Mouse (Mus musculus): ENCODE measurements at regions not wholly inside any gene's neighbourhood (a gene's known extent, or its start where the extent isn't known, plus 50 kb on each side); places are given as distances from the start of the nearest gene placed in this dataset.
"Not testable (repeated sequence)": the region's sequence is repeated elsewhere in the genome, so short reads cannot be mapped to it uniquely, and the experiment has no call there.

DNA sequence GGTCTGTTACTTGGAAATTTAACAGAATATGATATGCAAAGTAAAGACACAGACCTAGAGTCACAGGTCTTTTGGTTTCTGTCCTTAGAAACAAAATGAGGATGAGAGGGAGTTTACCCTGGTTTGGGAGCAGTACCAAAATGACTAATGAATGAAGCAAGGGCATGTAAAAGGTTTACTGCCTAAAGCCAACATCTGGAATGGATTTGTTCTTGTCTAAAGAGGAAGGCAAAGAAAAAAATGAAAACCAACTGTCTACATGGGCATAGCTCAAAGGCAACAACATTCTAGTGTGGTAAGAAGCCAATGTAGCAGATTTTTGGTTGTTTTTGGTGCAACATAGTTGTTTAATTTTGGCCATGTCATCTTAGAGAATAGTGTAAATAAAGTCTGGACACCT lies 203.5 kb upstream of the Diaph2 start:
- DNase-seq = no peak

DNA sequence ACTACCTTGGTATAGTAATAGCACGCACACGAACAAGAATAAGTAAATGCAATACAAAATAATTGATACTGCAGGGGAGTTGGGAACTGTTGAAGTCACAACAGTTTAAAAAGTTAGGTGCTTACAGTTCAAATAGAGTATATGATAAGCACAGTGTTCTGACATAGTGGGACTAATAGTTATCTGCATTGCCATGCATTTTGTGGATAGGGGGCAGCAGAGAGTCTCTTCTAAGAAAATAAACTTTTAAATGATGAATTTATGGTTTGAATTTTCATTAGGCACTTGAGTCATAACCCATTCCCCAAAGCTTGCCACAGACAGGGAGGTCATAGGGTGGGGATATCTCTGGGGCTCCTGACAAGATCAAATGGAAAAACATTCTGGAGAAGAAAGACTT lies 201.9 kb upstream of the Diaph2 start:
- peak; percentile 7 for DNase-seq

DNA sequence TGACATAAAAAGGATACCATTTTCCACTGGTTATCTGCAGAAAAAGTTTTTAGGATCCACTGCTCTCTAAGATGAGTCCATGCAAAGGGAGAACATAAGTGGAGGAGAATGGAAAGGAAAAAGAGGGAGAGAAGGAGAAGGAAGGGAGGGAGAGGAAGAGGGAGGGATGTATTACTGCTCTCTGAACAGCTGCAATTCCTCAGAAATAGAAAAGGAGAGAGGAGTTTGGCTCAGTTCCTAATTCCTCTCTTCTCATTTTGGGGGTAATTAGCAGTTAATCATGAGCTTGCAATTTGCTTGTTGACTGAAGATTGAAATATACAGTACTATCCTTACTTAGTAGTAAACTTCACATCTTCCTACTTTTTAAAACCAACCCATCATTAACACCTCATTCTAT lies 193.5 kb upstream of the Diaph2 start:
- DNase-seq = no peak

DNA sequence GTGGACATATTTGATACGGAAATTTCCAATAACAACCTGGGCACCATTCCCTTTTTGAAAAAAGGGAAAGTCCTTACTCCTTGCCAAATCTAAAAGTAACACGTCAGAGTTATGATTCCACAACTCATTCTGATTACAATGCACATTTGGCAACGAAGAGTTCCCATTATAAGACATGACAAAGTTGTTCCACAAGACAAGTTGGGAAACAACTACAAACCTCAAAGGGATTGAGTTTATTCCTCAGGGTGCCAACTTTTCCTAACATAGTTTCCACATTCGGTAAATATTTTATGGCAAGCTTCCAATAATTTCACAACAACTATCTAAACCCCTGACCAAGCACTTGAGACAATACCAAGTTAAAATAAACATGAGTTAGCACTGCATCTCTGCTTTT lies 150.1 kb upstream of the Diaph2 start:
- peak; percentile 1 for DNase-seq

DNA sequence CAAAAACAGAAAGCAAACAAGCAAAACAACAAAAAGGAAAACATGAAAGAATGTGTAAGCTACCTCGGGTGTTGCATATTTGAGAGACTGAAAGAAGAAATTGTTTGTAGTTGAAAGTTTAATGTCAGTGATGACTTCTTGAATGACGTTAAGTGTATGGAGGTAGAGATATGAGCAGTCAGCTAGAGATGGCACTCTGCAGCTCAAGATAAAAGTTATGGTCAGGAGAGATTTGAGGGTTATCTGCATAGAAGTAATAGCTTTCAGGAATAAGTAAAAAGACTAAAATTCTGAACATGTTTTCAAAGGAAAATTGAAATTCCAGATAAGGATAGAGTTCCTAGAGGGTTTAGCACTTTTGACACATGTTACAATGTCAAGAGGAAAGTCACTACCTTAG lies 141.7 kb upstream of the Diaph2 start:
- DNase-seq = no peak

DNA sequence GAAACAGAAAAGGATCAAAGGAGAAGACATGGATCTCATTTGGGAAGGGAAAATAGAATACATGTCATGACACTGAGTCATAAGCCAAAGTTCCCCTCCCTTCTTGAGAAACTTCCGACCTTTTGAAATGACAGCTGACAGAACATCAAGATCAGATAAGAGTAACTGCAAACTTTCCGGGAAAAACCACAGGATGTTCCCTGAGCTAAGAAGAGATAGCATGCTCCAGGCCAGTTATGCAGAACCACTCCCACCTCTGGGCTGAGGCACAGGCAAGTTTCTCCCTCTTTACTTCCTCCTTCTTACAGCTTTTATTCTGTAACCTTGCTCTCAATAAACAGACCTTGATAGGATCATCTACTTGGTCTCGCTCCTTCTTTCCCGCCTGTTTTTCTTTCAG lies 138.0 kb upstream of the Diaph2 start:
- DNase-seq = not testable (repeated sequence)

DNA sequence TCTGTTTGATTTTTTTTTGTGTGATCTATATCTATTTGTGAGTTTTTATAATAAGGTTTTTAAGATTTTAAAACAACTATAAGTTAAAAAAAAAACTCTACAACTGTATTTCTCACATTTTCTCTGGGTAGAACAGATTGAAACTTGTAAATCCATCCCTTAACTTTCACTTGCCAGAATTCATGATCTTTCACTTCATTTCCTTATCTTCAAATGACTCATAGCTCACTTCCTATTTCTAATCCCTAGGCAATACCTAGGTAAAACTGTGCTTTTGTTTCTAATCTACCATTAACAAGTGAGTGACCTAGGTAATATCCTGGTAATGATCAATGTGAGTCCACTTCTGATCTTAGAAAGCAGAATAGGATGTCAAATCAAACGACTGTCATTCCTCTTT lies 112.5 kb upstream of the Diaph2 start:
- DNase-seq = no peak

DNA sequence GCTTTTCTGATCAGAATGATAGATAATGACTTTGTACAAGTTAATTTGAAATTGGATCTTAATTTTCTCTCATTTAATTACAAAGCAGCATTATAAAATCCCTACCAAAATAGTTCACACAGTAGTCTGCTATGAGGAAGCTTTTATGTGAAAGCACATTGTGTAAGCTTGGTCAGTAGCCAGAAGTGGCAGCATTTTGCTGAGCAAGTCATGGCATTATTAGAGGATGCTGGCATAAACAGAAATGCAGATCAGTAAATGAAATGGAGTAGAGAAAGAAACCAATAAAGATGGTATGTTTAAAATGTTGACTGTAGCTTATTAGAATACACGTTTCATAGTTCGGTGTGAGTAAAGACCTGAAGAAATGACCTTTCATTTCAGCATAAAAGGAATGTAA lies 104.4 kb upstream of the Diaph2 start:
- no peak for DNase-seq

DNA sequence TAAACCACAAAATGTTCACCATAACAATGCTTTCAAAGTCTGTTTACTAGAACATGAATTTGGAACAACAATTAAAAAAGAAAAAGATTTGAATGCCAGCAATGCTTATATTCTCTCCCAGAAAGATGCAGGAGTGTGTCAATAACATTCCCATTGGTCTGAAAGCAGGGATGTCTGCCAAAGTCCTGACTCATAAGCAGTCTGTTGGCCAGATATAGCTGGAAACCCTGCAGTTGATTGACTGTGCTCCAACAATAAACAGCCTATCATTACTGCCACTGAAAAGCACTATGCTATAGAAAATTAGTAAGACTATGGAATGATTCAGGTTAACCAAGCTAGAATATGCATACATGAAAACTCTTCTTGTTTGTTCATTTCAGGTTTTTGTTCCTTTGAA lies 92.6 kb upstream of the Diaph2 start:
- DNase-seq = peak; percentile 41

DNA sequence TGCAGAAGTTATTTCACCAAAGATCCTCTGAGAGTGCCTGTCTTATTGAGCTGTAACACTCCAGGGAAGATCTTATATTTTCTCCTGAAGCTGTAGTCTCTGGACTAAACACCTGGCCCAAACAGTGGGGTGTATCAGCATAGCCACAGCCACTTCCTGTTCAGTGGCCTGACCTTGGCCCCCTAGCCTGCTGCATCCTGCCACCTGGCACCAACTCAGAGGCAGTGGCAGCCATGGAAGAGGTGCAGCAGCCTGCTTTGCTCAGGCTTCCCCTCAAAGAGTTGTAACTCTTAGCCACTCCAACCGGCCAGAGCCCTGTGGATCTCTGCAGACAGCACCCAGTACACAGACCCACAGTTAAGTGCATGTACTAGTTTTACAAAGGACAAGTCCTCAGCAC lies 58.9 kb upstream of the Diaph2 start:
- DNase-seq = no peak
